In the genomic region with DNA sequence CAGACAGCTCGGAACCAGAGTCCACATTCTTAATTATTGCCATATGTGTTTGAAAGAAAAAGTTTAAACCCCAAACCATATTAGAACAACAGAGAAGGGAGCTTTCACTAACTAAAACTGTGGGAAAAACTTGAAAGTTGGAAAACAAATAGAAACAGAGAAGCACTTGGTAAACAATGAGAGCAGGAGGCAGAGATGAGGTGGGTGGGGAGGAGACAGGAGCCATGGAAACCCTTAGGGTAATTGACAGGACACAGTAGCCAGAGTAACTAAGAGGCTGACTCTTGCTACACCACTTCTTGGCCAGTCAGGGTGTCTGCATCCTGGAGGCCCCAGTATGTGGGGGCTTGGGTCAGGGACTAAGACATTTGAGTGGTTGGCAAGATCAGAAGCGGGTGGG, we compare ENCODE assay signal across 18 mouse cellular contexts.
"Had no signal": no experiment of that assay in that cellular context is flagged by ENCODE, and none has a peak within 500 bp of the region (broad histone marks: within the 10 kb centered on the region; RNA-seq: fewer than 3 reads in every experiment).

No protein-coding gene starts in this region.

- ATAC-seq: lung, postnatal 0 days; midbrain, embryonic 15.5 days had no signal

- H3K4me2 ChIP-seq: limb, embryonic 13.5 days; liver, embryonic 15.5 days; midbrain, embryonic 15.5 days; neural tube, embryonic 13.5 days; stomach, embryonic 15.5 days had no signal

- H3K27me3 ChIP-seq: limb, embryonic 13.5 days; liver, embryonic 15.5 days; midbrain, embryonic 15.5 days; neural tube, embryonic 13.5 days; stomach, embryonic 15.5 days had no signal

- DNase-seq: kidney, postnatal 10 days; kidney, postnatal 4 days; left cerebral cortex, postnatal 4 days; lung, adult 2 months; lung, postnatal 4 days; retina, postnatal 1 day; right cerebral cortex, postnatal 4 days; spleen, adult 18-20 months; thymus, adult 2 months; thymus, postnatal 25 days had no signal

- H3K4me1 ChIP-seq: liver, embryonic 15.5 days; midbrain, embryonic 10.5 days; midbrain, embryonic 15.5 days; neural tube, embryonic 13.5 days had no signal

- H3K27ac ChIP-seq: layer of hippocampus, adult 2 months; limb, embryonic 13.5 days; liver, embryonic 15.5 days; midbrain, embryonic 10.5 days; midbrain, embryonic 15.5 days; neural tube, embryonic 13.5 days; stomach, embryonic 15.5 days had no signal

- H3K36me3 ChIP-seq: limb, embryonic 13.5 days; liver, embryonic 15.5 days; midbrain, embryonic 10.5 days; midbrain, embryonic 15.5 days; neural tube, embryonic 13.5 days; stomach, embryonic 15.5 days had no signal

- H3K4me3 ChIP-seq: layer of hippocampus, adult 2 months; limb, embryonic 13.5 days; liver, embryonic 15.5 days; midbrain, embryonic 10.5 days; midbrain, embryonic 15.5 days; neural tube, embryonic 13.5 days; stomach, embryonic 15.5 days had no signal

- H3K9me3 ChIP-seq: limb, embryonic 13.5 days; liver, embryonic 15.5 days; midbrain, embryonic 10.5 days; midbrain, embryonic 15.5 days; neural tube, embryonic 13.5 days; stomach, embryonic 15.5 days had no signal

- H3K9ac ChIP-seq: limb, embryonic 13.5 days; liver, embryonic 15.5 days; midbrain, embryonic 15.5 days; neural tube, embryonic 13.5 days; stomach, embryonic 15.5 days had no signal
